Mouse (Mus musculus) liver, embryonic 15.5 days (tissue): Measurements from ENCODE around the gene Ifngr2. TPM values are rescaled to one million over a fixed set of nuclear protein-coding genes. Genes with fewer than 3 reads are reported as not detected.

Experiments used
- ATAC-seq: fragments of 200-750 bp; cut with Nextera tagmentation; 2 replicates; pipeline ENCODE4 v1.8.0; 2017; ENCODE audit warnings: moderate number of reproducible peaks, mild to moderate bottlenecking, moderate library complexity; ENCODE audit not compliant: insufficient read depth
- H3K27ac ChIP-seq: fragments of 300-500 bp; sonication (generic); replicated peaks from 2 replicates; pipeline ENCODE4 v1.5.1; 2015; ENCODE audit warnings: mild to moderate bottlenecking, inconsistent platforms
- H3K27me3 ChIP-seq: fragments of 300-500 bp; sonication (generic); 2 replicates; pipeline ENCODE4 v1.6.1; 2015; ENCODE audit warnings: mild to moderate bottlenecking, inconsistent platforms
- H3K36me3 ChIP-seq: fragments of 300-500 bp; sonication (generic); replicated peaks from 2 replicates; pipeline ENCODE4 v1.6.1; 2015; ENCODE audit warnings: moderate library complexity, mild to moderate bottlenecking, inconsistent platforms
- H3K4me1 ChIP-seq: fragments of 300-500 bp; sonication (generic); replicated peaks from 2 replicates; pipeline ENCODE4 v1.6.1; 2015; ENCODE audit warnings: inconsistent platforms
- H3K4me2 ChIP-seq: fragments of 300-500 bp; sonication (generic); 2 replicates; pipeline ENCODE4 v1.6.1; 2015; ENCODE audit warnings: moderate library complexity, mild to moderate bottlenecking, inconsistent platforms
- H3K4me3 ChIP-seq: fragments of 300-500 bp; sonication (generic); replicated peaks from 2 replicates; pipeline ENCODE4 v1.5.1; 2015; ENCODE audit warnings: mild to moderate bottlenecking, inconsistent platforms
- H3K9ac ChIP-seq: fragments of 300-500 bp; sonication (generic); 2 replicates; pipeline ENCODE4 v1.6.1; 2015; ENCODE audit warnings: moderate library complexity, mild to moderate bottlenecking, inconsistent platforms
- H3K9me3 ChIP-seq: fragments of 300-500 bp; sonication (generic); replicated peaks from 2 replicates; pipeline ENCODE4 v1.6.1; 2016; ENCODE audit warnings: inconsistent platforms
- WGBS: fragments of 180-500 bp; shearing (Covaris S2); methylation state at CpG from one replicate; pipeline ENCODE4 v1.1.7; 2015; ENCODE audit warnings: mixed read lengths; ENCODE audit not compliant: insufficient replicate concordance; 5-methylcytosine and 5-hydroxymethylcytosine counted together
- polyA plus RNA-seq: library from polyadenylated mRNA; unstranded; fragments of >200 nt; fragmentation: Nextera tagmentation; extraction: Ambion mirVana; gene quantifications from 2 replicates; pipeline ENCODE4 v1.2.1, GENCODE M21; 2015

Ifngr2 gene
- 16.1 and 17.1 TPM in 2 replicates for polyA plus RNA-seq

- peak; percentile 79 for ATAC-seq
- Histone ChIP-seq H3K36me3 (peaks cover 4% of the 10 kb centered on the region; the same call in 1 of the 2 replicates), H3K9ac (peak within 1 kb of the TSS; percentile 91), H3K4me1 (peaks cover 86% of the 10 kb centered on the region), H3K27ac (peak within 1 kb of the TSS; percentile 94), H3K4me2 (peak within 1 kb of the TSS; percentile 98), H3K4me3 (peak within 1 kb of the TSS; percentile 83), H3K27me3 (no peaks in the 10 kb centered on the region), H3K9me3 (no peaks in the 10 kb centered on the region)
- under 1% methylated on average over 62 of the region's 74 CpGs for WGBS
Measured at GRCm38 (mm10) chr16:91546836-91547741, at the start of gene Ifngr2. Gene Ifngr2, plus strand, starts transcription at chr16:91547072.

GRCm38 (mm10) chr16:91498041-91498440, 48.8 kb upstream of the Ifngr2 start:
- Histone ChIP-seq H3K4me3 (no peak overlapping the region), H3K36me3 (peaks cover 92% of the 10 kb centered on the region), H3K27ac (no peak overlapping the region), H3K4me1 (peaks cover 12% of the 10 kb centered on the region), H3K9me3 (no peaks in the 10 kb centered on the region), H3K27me3 (no peaks in the 10 kb centered on the region), H3K4me2 (no peak overlapping the region), H3K9ac (no peak overlapping the region)
- ATAC-seq: no peak
- WGBS: 84% methylated on average over 7 of the region's 7 CpGs

- WGBS: 88% methylated on average over 7 of the region's 7 CpGs
- Histone ChIP-seq H3K36me3 (peaks cover 80% of the 10 kb centered on the region), H3K4me3 (no peak overlapping the region), H3K9me3 (no peaks in the 10 kb centered on the region), H3K4me1 (peaks cover 17% of the 10 kb centered on the region), H3K27me3 (no peaks in the 10 kb centered on the region), H3K27ac (no peak overlapping the region), H3K9ac (no peak overlapping the region), H3K4me2 (no peak overlapping the region)
- ATAC-seq: no peak
Measured at GRCm38 (mm10) chr16:91504701-91505100, 42.2 kb upstream of the Ifngr2 start.

GRCm38 (mm10) chr16:91505116-91505601, 41.7 kb upstream of the Ifngr2 start:
- Histone ChIP-seq H3K9me3 (no peaks in the 10 kb centered on the region), H3K27me3 (no peaks in the 10 kb centered on the region), H3K36me3 (peaks cover 79% of the 10 kb centered on the region), H3K4me1 (peaks cover 15% of the 10 kb centered on the region), H3K4me2 (no peak overlapping the region), H3K9ac (no peak overlapping the region), H3K4me3 (no peak overlapping the region), H3K27ac (no peak overlapping the region)
- no peak for ATAC-seq
- 81% methylated on average over 15 of the region's 15 CpGs for WGBS

GRCm38 (mm10) chr16:91506396-91506795, 40.5 kb upstream of the Ifngr2 start:
- ATAC-seq: no peak
- Histone ChIP-seq H3K9ac (no peak overlapping the region), H3K4me3 (no peak overlapping the region), H3K4me1 (peaks cover 18% of the 10 kb centered on the region), H3K9me3 (no peaks in the 10 kb centered on the region), H3K27me3 (no peaks in the 10 kb centered on the region), H3K27ac (no peak overlapping the region; the same call in 1 of the 2 replicates), H3K36me3 (peaks cover 71% of the 10 kb centered on the region), H3K4me2 (no peak overlapping the region)
- WGBS: 92% methylated on average over 12 of the region's 12 CpGs

- no peak overlapping the region for H3K27ac ChIP-seq
- peaks cover 34% of the 10 kb centered on the region for H3K4me1 ChIP-seq
- no peak overlapping the region for H3K9ac ChIP-seq
- H3K4me2 ChIP-seq: no peak overlapping the region
- ATAC-seq: 0 out of 2 replicates have a peak, but pooled peaks have one; percentile 30
- H3K27me3 ChIP-seq: no peaks in the 10 kb centered on the region
- 25% methylated on average over 7 of the region's 7 CpGs for WGBS
- no peak overlapping the region for H3K4me3 ChIP-seq
- H3K9me3 ChIP-seq: no peaks in the 10 kb centered on the region
- H3K36me3 ChIP-seq: peaks cover 18% of the 10 kb centered on the region
Measured at GRCm38 (mm10) chr16:91512161-91512787, 34.6 kb upstream of the Ifngr2 start.

- Histone ChIP-seq H3K36me3 (peaks cover 12% of the 10 kb centered on the region; the same call in 1 of the 2 replicates), H3K4me2 (no peak overlapping the region), H3K9ac (no peak overlapping the region), H3K27me3 (no peaks in the 10 kb centered on the region), H3K4me3 (no peak overlapping the region), H3K9me3 (no peaks in the 10 kb centered on the region), H3K27ac (no peak overlapping the region), H3K4me1 (peaks cover 35% of the 10 kb centered on the region)
- WGBS: 78% methylated on average over 6 of the region's 6 CpGs
- no peak for ATAC-seq
Measured at GRCm38 (mm10) chr16:91513099-91513498, 33.8 kb upstream of the Ifngr2 start.

- H3K4me1 ChIP-seq: peaks cover 34% of the 10 kb centered on the region
- H3K27ac ChIP-seq: peak overlapping the region; percentile 66
- ATAC-seq: peak; percentile 89
- H3K36me3 ChIP-seq: no peaks in the 10 kb centered on the region
- H3K4me2 ChIP-seq: peak overlapping the region; percentile 23; the same call in 1 of the 2 replicates
- no peak overlapping the region for H3K4me3 ChIP-seq
- no peak overlapping the region for H3K9ac ChIP-seq
- peaks cover 13% of the 10 kb centered on the region for H3K27me3 ChIP-seq
- 21% methylated on average over 7 of the region's 7 CpGs for WGBS
- no peaks in the 10 kb centered on the region for H3K9me3 ChIP-seq
Measured at GRCm38 (mm10) chr16:91517020-91517419, 29.9 kb upstream of the Ifngr2 start.

GRCm38 (mm10) chr16:91522040-91522439, 24.8 kb upstream of the Ifngr2 start:
- H3K9ac ChIP-seq: no peak overlapping the region
- ATAC-seq: peak; percentile 47
- H3K4me3 ChIP-seq: no peak overlapping the region
- peak overlapping the region; percentile 32; the same call in 1 of the 2 replicates for H3K4me2 ChIP-seq
- peaks cover 37% of the 10 kb centered on the region for H3K4me1 ChIP-seq
- H3K27me3 ChIP-seq: peaks cover 33% of the 10 kb centered on the region
- H3K9me3 ChIP-seq: no peaks in the 10 kb centered on the region
- 34% methylated on average over 5 of the region's 5 CpGs for WGBS
- H3K27ac ChIP-seq: peak overlapping the region; percentile 74
- no peaks in the 10 kb centered on the region for H3K36me3 ChIP-seq

- Histone ChIP-seq H3K36me3 (no peaks in the 10 kb centered on the region), H3K27me3 (peaks cover 33% of the 10 kb centered on the region), H3K9me3 (no peaks in the 10 kb centered on the region), H3K9ac (no peak overlapping the region), H3K4me2 (peak overlapping the region; percentile 32; the same call in 1 of the 2 replicates), H3K27ac (peak overlapping the region; percentile 74), H3K4me1 (peaks cover 37% of the 10 kb centered on the region), H3K4me3 (no peak overlapping the region)
- ATAC-seq: peak; percentile 73
- WGBS: 18% methylated on average over 18 of the region's 18 CpGs
Measured at GRCm38 (mm10) chr16:91522479-91523309, 24.2 kb upstream of the Ifngr2 start.
